Comparison of ENCODE assay signal across 8 mouse cellular contexts in the genomic region with DNA sequence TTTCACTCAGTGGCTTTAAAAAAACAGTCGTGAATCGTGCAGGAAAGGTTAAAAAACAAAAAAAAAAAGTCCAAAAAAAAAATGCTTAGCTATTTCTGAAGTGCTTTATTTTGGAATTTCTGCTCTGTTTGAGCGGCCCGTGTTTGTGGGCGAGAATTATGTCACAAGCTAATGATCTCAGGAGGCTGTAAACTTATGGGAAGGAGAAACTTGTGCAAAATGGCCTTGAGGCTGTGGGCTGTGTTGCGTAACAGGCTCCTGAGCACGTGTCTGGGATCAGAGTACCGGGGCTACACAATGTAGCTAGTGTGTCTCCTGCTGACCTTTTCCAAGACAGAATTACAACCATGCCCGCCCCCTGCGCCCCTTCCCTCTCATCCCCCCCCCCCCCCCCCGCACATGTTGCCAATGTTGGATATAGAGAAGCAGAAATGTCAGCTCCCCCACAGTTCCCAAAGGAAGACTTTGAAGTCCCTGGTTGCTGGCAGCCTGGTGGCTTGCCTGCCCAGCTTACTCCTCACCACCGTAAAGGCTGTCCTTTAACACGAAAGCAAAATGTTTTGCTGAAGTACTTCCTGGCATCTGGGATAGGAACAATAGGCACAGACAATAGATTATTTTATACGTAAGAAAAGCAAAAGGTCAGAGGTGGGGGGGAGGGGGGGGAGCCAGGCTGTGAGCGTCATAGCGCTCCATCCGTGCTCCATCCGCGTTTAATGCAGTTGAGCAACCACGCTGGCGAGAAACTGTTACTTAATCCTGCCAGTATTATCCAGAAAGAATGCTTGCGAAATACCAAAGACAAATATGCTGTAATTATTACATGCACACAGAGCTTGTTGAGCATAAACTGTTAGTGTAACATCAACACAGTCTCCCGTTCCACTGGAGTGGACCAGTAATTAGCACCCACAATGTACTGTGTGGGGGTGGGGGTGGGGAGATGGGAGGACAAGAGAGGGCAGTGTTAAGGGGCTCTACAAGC.
DNase-seq lines count a peak whose midpoint lies in the region; ATAC-seq and TF ChIP-seq lines count a peak whose summit lies in the region.

No protein-coding gene starts in this region.

- peak overlapping the region; percentile 6; the same call in 1 of the 2 replicates for H3K4me2 ChIP-seq in heart, embryonic 13.5 days
- peak overlapping the region; percentile 44 for H3K4me2 ChIP-seq in kidney, embryonic 15.5 days

- no peak for TF ChIP-seq CTCF in small intestine, adult 2 months (IDR thresholded peaks at IDR 0.05; ENCODE audit: extremely low read depth, insufficient read length, insufficient replicate concordance, low read depth, low read length)

- no peak for ATAC-seq in heart, embryonic 13.5 days (ENCODE audit: extremely low read depth, insufficient number of reproducible peaks, low FRiP score, low TSS enrichment)
- peak; percentile 79 for ATAC-seq in kidney, embryonic 15.5 days (replicated peaks; ENCODE audit: low FRiP score)

- no peaks in the 10 kb centered on the region for H3K9me3 ChIP-seq in heart, embryonic 13.5 days
- no peaks in the 10 kb centered on the region for H3K9me3 ChIP-seq in kidney, embryonic 15.5 days (replicated peaks)

- TF ChIP-seq POLR2A in small intestine, adult 2 months (IDR thresholded peaks at IDR 0.05; ENCODE audit: low read depth, low read length) = no peak

- peaks cover 60% of the 10 kb centered on the region for H3K4me1 ChIP-seq in heart, embryonic 13.5 days
- peaks cover 64% of the 10 kb centered on the region for H3K4me1 ChIP-seq in kidney, embryonic 15.5 days
- peaks cover 61% of the 10 kb centered on the region for H3K4me1 ChIP-seq in small intestine, adult 2 months (ENCODE audit: control insufficient read depth, insufficient read depth, insufficient read length, low read length)

- DNase-seq in adipocyte (ENCODE audit: low spot score) = peak; percentile 92
- DNase-seq in embryo, embryonic 10 days (ENCODE audit: low spot score) = peak; percentile 77
- peak; percentile 89 for DNase-seq in lung, postnatal 36 days
- no peak for DNase-seq in urinary bladder, postnatal 10 days (ENCODE audit: low spot score)
- no peak for DNase-seq in thymus, postnatal 14 days

- no peaks in the 10 kb centered on the region for H3K36me3 ChIP-seq in heart, embryonic 13.5 days
- no peaks in the 10 kb centered on the region for H3K36me3 ChIP-seq in kidney, embryonic 15.5 days
- no peaks in the 10 kb centered on the region for H3K36me3 ChIP-seq in small intestine, adult 2 months (ENCODE audit: control insufficient read depth, insufficient read depth, low read length)

- H3K4me3 ChIP-seq in heart, embryonic 13.5 days = no peak overlapping the region
- H3K4me3 ChIP-seq in kidney, embryonic 15.5 days (replicated peaks) = no peak overlapping the region
- H3K4me3 ChIP-seq in small intestine, adult 2 months (ENCODE audit: low read depth, low read length) = no peak overlapping the region

- no peaks in the 10 kb centered on the region for H3K27me3 ChIP-seq in heart, embryonic 13.5 days (replicated peaks)
- H3K27me3 ChIP-seq in kidney, embryonic 15.5 days = no peaks in the 10 kb centered on the region
- H3K27me3 ChIP-seq in small intestine, adult 2 months (ENCODE audit: control insufficient read depth, insufficient read depth, low read length) = no peaks in the 10 kb centered on the region

- no peak overlapping the region; the same call in 1 of the 2 replicates for H3K9ac ChIP-seq in heart, embryonic 13.5 days
- H3K9ac ChIP-seq in kidney, embryonic 15.5 days = 0 out of 2 replicates have a peak overlapping the region, but pooled peaks have one; percentile 3

- peak overlapping the region; percentile 55; the same call in 1 of the 2 replicates for H3K27ac ChIP-seq in heart, embryonic 13.5 days (replicated peaks)
- peak overlapping the region; percentile 80 for H3K27ac ChIP-seq in kidney, embryonic 15.5 days
- peak overlapping the region; percentile 26; the same call in 1 of the 2 replicates for H3K27ac ChIP-seq in small intestine, adult 2 months (ENCODE audit: insufficient read depth, low read depth, low read length)

- WGBS in heart, embryonic 13.5 days = 48% methylated on average over 22 of the region's 23 CpGs
- 7% methylated on average over 22 of the region's 23 CpGs for WGBS in kidney, embryonic 15.5 days
- 10% methylated on average over 22 of the region's 23 CpGs for WGBS in small intestine, adult 2 months

Comparison
In these comparisons a context has a peak if more than half of its experiments do, and no peak if none do; other contexts are left out.
1. DNase-seq: peak in adipocyte (single experiment), embryo, embryonic 10 days (single experiment) and lung, postnatal 36 days (single experiment); none in urinary bladder, postnatal 10 days (single experiment) and thymus, postnatal 14 days (single experiment).
2. H3K27ac ChIP-seq: peak in every context shown above with its lines; median percentile 80 in kidney, embryonic 15.5 days; 55 in heart, embryonic 13.5 days; 26 in small intestine, adult 2 months.